Mouse (Mus musculus) testis, postnatal 10 days (tissue): ENCODE results near the gene Serpina3k.
"Not testable (repeated sequence)": the region's sequence is repeated elsewhere in the genome, so short reads cannot be mapped to it uniquely, and the experiment has no call there.

Experiments used
- DNase-seq: peaks from one replicate; pipeline ENCODE4 v3.0.0; 2021; ENCODE audit warnings: low spot score

Serpina3k gene

DNA sequence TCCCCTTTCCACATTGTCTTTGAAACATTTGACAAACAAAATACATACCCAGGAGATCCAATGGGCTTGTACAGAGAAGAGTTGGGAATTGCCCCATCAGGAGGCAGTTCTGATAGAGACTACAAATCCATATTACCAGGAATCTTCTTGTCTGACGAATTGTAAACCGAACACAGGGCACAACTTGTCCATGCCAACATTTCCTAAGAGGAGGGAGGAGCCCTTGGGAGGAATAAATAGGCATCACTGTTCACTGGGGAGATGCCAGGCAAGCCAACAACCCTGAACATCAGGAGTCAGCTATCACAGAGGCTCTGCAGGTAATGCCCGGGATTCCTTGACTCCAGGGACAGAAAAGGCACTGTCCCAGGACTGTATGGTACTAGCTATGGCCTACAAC lies at the start of gene Serpina3k, which contains the start of gene Serpina3m:
Gene Serpina3k, plus strand, starts transcription at position 261 of the 400 bp plus-strand sequence.
Gene Serpina3m, plus strand, starts transcription at position 261 of the 400 bp plus-strand sequence.
- not testable (repeated sequence) for DNase-seq

DNA sequence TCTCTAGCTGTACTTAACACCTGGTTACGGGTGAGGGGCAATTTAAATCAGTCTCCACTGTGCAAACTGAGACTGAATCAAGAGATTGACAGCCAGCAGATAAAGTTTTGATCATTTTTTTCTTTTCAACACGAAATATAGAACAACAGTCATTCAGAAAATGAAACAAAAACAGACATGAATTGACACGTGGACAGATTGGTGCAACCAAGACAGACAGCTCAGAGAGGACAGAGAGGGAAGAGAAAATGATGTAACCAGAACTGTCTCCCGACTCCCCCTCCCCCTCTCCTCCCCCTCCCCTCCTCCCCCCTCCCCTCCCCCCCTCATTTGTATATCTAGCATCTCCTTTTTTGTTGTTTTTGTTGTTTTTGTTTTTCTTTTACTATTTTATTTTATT lies 48.4 kb upstream of the Serpina3k start:
- DNase-seq = no peak

DNA sequence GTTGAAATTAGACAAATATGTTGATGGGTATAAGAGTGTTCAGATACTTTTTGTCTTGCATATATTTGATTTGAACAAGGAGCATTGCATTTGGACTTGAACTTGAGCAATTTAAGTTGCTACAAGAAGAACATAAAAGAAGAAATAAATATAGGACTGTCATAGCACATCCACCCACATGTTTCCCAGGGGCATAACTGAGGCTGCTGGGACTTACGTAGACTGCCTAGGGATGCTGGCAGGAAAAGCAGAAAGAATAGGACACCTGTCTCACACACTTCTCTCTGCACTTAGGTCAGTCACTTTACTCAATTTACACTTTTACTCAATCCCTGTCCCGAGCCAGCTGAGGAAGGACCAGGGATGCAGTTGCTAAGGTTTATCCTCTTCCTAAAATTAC lies 44.3 kb upstream of the Serpina3k start:
- no peak for DNase-seq

DNA sequence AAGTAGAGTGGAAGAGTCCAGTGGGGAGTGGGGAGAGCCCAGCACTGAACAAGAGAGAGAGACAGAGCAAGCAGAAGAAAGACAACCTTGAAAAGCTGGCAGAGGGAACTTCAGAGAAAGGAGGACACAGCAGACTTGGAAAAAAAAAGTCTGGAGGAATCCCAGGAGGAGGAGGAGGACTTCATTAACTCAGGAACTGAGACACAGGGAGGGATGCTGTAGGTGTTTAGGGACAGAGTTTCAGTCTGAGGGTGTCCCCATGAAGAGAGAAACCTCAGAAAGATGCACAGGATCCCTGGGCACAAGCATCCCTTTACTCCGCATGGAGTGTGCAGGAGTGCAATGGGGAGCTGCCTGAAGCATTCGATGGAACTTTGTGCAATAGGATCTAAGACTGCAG lies 40.2 kb upstream of the Serpina3k start:
- DNase-seq = no peak

DNA sequence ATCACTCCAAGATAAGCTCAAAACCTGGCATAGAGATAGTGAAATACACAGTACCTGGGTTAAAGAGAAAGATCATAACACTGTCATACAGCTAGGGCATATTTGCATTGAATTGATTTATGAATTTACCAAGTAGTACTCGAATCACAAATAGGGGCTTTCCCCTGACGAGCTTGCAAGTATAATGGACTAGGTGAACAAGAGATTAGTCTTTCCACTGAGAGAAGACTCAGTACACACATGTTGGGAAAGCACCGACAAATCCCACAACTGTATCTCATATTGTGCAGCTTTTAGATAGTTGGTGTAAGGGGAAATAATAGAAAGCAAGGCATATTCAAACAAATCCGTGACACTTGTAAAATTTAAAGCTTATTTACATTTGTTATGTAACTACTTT lies 32.3 kb upstream of the Serpina3k start:
- DNase-seq = no peak

DNA sequence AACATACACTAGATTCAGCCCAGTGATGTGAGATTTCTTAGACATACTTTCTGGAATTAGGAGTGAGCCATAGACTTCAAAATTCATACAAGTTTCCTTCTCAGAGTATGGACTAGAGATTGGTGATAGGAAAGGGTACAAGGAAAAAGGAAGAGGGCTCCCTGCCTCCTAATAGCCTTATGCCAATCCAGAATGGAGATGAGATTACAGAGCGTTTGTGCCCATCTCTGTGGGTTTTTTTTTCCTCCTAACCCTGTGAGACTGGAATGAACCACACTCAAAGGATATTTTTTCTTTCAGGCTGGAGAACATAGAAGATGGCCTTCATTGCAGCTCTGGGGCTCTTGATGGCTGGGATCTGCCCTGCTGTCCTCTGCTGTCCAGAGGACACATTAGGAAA lies 24.0 kb upstream of the Serpina3k start, which contains the start of gene Serpina3j:
Gene Serpina3j, plus strand, starts transcription at position 301 of the 400 bp plus-strand sequence.
- DNase-seq = no peak

DNA sequence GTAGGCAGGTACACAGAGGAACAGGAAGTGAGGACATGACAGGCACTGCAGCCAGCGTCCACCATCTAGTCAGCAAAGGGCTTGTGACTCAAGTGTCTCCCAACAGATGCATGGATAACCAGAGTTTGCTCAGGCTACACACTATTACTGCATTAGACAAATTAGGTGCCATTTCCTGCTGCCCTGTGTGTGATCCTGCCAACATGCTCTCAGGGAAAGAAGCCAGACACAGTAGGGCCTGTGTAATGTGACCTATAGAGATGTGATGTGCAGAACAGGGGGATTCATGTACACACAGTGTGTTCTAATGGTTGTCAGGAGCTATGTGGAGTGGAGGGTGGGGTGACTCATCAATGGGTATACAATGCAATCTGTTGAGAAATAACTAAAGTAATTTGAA lies 15.8 kb upstream of the Serpina3k start:
- DNase-seq = no peak

DNA sequence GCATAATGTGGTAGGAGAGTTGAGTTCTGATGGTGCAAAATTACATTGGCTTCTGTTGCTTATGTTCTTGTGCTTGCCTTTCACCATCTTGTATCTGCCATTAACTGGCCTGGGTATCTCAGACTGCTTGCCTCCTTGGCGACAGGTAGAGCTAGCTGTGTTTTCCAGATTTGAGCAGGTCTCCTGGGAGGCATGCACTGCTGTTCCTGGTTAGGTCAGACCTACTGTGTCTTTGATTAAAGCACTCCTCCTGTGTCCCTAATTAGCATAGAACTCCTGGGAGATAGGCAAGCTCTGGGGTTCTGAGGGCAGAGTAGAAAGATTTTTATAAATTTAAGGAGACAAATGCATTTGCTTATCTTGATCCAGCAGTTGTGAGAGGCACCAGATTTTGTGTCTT lies 6.6 kb upstream of the Serpina3k start:
- DNase-seq = no peak

DNA sequence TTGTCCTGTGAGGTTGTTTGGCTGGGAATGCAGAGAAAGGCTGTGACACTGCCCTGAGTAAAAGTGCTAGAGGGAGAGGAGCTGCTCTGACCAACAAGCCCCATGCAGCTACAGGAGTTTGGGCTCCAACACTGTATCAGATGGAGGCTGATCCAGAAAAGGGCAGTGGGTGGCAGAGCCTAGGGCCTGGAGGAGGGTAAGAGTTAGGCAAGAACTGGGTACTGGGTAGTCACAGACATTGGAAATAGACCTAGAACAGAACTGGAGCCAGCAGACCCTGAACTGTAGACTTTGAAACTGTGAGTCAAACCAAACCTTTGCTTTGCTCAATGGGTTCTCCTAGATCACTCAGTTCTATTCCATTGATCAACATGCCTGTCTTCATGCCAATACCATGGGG lies 1.4 kb upstream of the Serpina3k start:
- not testable (repeated sequence) for DNase-seq

DNA sequence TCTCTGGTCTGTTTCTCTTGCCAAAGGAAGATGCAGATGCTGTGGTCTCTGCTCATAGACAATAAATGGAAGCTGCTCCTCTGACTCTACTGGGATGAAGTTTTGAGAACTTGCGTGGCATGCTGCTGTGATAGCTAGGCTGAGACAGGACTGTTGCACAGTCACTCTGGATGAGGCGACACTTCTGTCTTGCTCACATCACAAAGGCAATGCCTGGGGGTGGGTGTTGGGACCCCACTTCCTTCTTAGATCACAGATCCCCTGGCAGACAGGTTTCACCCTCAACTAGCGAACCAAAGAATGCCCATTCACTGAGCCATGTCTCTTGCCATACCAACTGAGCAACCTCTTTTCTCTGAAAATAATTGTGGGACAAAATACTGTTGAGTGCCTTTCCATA lies 419 bp downstream of the Serpina3k start:
- no peak for DNase-seq

DNA sequence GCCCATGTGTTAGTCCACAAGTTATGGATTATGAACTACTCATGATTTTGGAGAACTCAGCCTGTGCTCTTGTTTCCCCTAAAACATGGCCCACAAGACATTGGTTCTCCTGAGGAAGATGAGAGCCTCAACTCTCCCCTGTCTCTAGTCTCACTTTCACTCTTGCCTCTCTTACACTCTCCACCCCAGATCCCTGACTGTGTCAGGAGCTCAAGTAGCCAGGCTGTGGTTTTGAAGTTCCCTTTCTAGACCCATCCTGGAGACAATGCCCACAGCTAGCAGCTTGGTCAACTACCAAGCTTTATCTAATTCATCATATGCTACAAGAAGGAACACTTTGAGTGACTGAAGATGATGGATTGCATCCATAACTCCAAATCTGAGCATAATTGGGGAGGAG lies 4.2 kb downstream of the Serpina3k start:
- not testable (repeated sequence) for DNase-seq

DNA sequence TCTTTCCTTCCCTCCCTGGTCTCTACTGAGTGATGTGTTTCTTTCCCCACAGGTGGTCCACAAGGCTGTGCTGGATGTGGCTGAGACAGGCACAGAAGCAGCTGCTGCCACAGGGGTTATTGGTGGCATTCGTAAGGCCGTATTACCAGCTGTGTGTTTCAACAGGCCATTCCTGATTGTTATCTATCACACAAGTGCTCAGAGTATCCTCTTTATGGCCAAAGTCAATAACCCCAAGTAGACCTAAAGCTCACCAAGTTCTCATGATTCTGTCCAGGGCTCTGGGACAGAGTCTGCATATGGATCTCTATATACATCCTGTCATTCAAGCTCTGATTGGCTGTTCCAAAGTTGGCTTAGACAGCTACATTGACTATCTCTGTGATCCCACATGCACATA lies 6.9 kb downstream of the Serpina3k start:
- DNase-seq = no peak

DNA sequence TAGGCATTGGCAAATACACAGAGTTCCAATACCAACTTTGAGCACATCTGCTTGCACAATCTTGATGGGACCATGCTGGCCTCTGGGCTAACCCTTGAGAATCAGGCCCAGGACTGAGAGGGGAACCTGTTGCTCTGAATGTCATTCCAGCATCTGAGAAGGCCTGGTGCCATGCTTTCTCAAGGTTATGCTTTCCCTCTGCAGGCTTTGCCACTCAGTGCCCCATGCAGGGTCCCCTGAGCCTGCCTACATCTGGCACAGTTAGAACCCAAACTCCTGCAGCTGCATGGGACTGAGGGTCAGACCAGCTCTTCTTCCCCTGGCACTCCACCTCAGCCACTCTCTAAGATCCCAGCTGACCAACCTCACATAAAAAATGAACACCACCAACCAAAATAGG lies 7.4 kb downstream of the Serpina3k start:
- no peak for DNase-seq

DNA sequence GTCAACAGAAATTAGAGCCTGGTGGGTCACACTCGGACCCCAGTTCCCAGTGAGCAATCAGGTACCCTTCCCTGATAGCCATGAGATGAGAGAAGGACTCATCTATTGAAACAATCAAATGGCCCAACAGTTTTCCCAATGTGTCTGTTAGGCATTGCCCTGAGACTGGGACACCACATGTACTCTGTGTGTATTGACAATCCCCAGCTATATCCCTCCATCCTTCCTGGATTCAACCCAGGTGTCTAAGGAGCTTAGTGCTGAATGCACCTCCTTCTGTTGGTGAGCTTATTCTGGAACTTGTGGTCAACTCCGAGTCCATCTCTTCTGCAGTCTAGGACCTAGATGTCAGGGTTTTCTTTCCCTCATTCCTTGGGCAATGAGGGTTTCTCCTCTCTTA lies 8.8 kb downstream of the Serpina3k start:
- DNase-seq = no peak

DNA sequence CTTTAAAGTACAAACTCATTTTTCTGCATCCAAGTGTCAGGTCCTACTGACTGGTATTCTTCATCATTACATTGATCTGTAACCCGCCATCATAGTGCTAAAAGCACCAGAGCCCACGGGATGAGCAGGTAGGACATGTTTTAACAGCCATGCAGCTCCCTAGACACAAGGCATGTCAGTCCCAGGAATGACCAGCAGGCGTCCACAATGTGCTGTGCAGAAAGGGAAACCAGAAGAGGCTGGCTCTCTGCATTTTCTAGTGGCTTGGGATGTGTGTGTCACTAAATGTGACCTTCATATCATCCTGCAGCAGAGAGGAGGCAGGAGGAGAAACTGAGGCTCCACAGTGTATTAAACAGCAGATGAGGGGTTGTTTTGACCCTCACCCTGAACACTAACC lies 13.5 kb downstream of the Serpina3k start:
- peak; percentile 76 for DNase-seq

DNA sequence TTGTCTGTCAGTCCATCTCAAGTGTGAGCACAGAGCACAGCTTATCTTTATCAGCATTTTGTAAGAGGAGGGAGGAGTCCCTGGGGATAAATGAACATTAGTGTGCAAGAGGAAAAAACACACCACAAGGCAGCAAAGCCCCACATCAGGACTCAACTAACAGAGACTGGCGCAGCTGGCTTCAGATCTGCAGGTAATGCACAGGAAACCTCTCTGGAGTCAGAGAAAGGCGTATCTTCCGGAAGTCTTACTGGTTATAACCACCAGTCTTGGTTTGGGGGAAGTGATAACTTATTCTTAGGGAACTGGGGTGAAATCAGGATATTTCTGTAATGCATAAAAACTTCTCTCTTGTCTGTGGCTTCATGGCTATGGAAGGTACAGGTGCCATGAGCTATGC lies 17.7 kb downstream of the Serpina3k start:
- DNase-seq = no peak

DNA sequence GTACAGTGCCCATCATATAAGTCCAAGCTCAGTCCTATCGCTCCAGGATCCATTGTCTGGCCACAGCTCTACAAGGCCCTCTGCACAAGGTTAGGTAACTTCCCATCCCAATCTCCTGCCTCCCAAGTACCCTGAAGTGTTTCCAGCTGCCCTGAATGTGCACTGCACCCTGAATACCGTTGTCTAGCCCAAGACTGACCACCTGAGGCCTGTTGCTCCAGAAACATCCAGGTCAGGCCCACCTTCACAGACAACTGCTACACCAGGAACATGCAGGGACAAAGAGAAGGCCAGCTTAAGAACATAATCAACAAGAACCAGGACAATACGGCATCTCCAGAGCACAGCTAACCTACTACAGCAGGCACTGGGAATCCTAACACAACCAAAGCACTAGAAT lies 31.7 kb downstream of the Serpina3k start:
- DNase-seq = no peak

DNA sequence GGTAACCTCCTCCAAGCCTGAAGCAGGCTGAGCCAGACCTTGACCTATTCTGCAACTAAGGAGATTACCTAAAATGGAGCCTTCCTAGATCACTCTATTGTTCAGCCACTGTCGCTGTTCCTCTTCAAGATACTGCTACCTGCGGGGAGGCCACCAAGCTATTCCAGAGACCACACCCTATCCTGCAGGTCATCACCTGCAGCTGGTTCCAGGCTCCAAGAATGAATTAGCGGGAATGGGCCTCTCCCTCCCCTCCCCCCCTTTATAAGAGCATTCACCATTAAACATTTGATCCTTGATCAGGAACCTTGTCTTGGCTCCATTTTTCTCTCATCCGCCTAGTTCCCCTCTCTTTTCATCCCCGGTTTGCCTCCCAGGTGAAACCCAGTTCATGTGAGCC lies 38.9 kb downstream of the Serpina3k start:
- not testable (repeated sequence) for DNase-seq

DNA sequence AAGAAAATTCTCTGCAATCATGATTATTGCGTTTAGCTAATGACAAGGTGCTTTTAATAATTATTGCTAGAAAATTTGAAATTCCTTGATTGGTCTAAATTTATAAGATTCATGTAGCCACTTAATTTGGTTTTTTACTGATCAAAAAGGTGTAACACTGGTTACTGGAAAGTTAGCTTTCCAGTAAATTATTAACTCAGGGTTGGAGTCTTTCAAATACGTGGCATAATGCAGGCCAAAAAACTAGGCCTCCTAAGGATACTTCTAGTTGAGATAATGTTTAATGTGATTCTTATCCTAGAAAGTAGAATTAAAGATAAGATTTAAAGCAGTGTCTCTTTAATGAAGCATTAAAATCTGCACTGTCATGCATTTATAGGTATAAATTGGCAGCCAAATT lies 40.1 kb downstream of the Serpina3k start:
- DNase-seq = not testable (repeated sequence)

DNA sequence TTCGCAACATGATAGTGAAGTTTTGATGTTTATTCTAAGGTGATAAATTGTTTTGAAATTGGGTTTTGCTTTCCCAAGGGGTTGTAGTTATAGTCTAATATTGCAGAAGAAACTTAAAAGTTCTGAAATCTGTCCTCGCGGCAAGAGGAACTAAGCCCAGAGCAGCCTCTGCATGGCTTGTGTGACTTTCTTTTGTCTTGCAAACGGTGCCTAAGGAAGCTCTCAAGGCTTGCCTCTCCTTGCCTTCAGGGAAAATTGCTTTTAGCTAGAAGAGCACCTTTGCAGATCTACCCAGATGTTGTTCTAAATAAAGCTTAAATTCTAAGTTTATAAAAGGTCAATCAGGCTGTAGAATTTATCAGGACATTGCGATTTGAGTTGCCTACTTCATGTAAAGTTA lies 40.5 kb downstream of the Serpina3k start:
- DNase-seq = not testable (repeated sequence)

DNA sequence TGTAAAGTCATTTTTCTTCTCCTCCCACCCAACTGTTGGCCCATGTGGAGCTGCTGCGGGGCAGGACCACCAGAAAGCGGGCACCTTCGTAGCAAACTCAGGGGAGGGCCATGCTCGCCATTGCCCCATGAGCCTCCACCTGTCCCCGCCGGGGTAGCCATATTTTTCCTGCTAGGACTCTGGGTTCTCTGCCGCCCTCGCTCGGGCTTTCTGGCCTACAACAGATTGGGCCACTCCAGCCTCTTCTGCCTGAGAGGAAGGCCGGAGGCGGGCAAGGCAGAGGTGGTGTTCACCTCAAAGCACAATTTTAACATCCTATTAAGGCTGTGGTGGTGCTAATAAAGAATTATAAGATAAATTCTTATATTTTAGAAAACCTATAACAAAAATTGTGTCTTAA lies 41.6 kb downstream of the Serpina3k start:
- no peak for DNase-seq

DNA sequence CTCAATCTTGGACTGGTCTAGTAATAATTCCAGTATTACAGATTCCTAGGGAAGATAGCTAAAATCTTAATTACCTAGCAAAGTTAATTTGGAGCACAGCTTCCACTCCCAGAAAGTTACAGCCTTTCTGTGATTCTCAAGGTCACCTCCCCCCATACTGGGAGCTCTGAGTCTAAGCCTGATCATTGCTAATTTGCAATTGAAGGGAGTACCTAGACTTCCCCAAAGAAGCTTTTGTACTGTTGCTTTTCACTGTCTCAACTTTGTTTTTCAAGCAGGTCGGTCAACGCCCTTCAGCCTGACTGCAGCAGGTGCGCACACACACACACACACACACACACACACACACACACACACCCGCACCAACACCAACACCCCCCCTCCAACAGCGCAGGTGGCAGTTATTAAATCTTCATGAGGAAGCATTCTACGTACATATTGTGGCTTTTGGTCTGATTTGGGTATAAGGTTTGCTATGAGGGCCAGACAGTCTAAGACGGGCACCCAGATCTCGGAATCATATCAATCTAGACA lies 42.9 kb downstream of the Serpina3k start:
- not testable (repeated sequence) for DNase-seq

DNA sequence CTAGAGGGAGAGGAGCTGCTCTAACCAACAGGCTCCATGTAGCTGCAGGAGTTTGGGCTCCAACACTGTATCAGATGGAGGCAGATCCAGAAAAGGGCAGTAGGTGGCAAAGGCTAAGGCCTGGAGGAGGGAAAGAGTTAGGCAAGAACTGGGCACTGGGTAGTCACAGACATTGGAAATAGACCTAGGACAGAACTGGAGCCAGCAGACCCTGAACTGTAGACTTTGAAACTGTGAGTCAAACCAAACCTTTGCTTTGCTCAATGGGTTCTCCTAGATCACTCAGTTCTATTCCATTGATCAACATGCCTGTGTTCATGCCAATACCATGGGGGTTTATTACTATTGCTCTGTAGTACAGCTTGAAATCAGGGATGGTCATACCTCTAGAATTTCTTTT lies 47.7 kb downstream of the Serpina3k start:
- DNase-seq = not testable (repeated sequence)

DNA sequence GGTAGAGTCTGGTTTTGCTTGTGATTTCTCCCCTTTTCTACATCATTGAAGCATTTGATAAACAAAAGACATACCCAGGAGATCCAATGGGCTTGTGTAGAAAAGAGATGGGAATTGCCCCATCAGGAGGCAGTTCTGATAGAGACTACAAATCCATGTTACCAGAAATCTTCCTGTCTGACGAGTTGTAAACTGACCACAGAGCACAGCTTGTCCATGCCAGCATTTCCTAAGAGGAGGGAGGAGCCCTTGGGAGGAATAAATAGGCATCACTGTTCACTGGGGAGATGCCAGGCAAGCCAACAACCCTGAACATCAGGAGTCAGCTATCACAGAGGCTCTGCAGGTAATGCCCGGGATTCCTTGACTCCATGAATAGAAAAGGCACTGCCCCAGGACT lies 48.6 kb downstream of the Serpina3k start:
- not testable (repeated sequence) for DNase-seq

DNA sequence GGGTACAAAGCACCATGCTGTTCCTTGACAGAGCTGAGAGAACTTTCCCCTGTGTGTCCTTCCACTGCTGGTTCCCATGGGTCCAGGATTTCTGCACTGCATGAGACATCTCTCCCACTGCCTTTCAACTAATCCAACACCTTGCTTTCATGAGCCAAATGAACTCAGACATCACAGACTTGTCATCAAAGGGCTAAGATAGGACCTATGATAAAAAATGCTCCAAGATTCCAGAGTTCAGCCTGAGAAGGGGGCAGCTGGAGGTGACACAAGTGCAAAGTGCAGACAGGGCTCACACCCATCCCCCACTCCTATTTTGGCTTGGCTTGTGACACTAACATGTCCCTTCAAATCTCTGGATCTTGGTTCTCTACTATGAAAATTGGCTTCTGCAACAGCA lies 50.2 kb downstream of the Serpina3k start:
- DNase-seq = no peak
